ENCODE assay signal across 16 mouse cellular contexts in the genomic region with DNA sequence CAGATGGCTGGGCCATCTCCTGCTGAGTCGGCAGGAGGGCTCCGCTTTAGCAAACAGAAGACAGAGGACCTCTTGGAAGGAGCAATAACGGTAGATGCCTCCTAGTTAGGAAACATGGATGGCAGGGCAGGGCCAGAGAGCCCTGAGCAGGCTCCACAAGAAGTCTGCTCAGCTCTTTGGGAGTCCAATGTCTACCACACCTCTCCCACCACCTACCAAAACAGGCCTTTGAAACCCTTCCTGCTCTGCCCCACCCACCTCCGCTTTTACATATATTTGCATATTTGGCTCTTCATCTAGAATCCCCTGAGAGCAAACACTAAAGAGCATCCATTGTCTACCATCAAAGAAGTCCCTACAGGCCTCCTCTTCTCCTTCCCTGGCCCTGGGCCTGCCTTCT.
DNase-seq lines count a peak whose midpoint lies in the region; ATAC-seq lines count a peak whose summit lies in the region.
"Had no signal": no experiment of that assay in that cellular context is flagged by ENCODE, and none has a peak within 500 bp of the region (broad histone marks: within the 10 kb centered on the region; RNA-seq: fewer than 3 reads in every experiment).

No protein-coding gene starts in this region.

- DNase-seq in frontal cortex, postnatal 25 days (ENCODE audit: low spot score in 2 of 2) = no peak
- peak; percentile 90 for DNase-seq in ES-CJ7 (ENCODE audit: low read depth, low spot score)
- DNase-seq in ZHBTc4 (ENCODE audit: low read depth, low spot score) = peak; percentile 93
- no peak for DNase-seq in kidney, adult 9 months
- DNase-seq in right cerebral cortex, postnatal 14 days = no peak
- no peak for DNase-seq in MN1 (ENCODE audit: low spot score)
- DNase-seq: adrenal gland, postnatal 10 days; cerebellum, adult 18-20 months; cerebellum, adult 9-10 months; cerebellum, postnatal 14 days; gastrocnemius, postnatal 25 days; heart, adult 18-20 months had no signal

- ATAC-seq in frontal cortex, adult (ENCODE audit: low TSS enrichment) = peak; percentile 57; the same call in 1 of the 2 replicates
- ATAC-seq: forebrain, embryonic 13.5 days; forebrain, embryonic 16.5 days; intestine, postnatal 0 days had no signal

Comparison
In these comparisons a context has a peak if more than half of its experiments do, and no peak if none do; other contexts are left out.
1. DNase-seq: peak in ES-CJ7 (single experiment) and ZHBTc4 (single experiment); none in frontal cortex, postnatal 25 days (0 of 2), kidney, adult 9 months (single experiment), right cerebral cortex, postnatal 14 days (single experiment) and MN1 (single experiment).